Mouse (Mus musculus) hindbrain, embryonic 14.5 days (tissue): ENCODE measurements around the gene Ankrd34c. TPM values are rescaled to one million over a fixed set of nuclear protein-coding genes. Genes with fewer than 3 reads are reported as not detected.

Experiments used
- ATAC-seq: fragments of 200-750 bp; cut with Nextera tagmentation; 2 replicates; pipeline ENCODE4 v1.8.0; 2017; ENCODE audit warnings: moderate number of reproducible peaks, mild to moderate bottlenecking, moderate TSS enrichment, moderate library complexity; ENCODE audit not compliant: low FRiP score
- DNase-seq: peaks from one replicate; pipeline ENCODE4 v3.0.0-alpha.2; 2015; ENCODE audit warnings: low spot score
- H3K27ac ChIP-seq: fragments of 300-500 bp; sonication (generic); 2 replicates; pipeline ENCODE4 v1.5.1; 2014; ENCODE audit warnings: mild to moderate bottlenecking, moderate library complexity
- H3K27me3 ChIP-seq: fragments of 300-500 bp; sonication (generic); 2 replicates; pipeline ENCODE4 v1.6.1; 2014; ENCODE audit warnings: mild to moderate bottlenecking, low read length, mixed read lengths; ENCODE audit not compliant: control insufficient read depth, insufficient read depth
- H3K36me3 ChIP-seq: fragments of 300-500 bp; sonication (generic); replicated peaks from 2 replicates; pipeline ENCODE4 v1.6.1; 2014; ENCODE audit not compliant: control insufficient read depth, insufficient read depth
- H3K4me1 ChIP-seq: fragments of 300-500 bp; sonication (generic); replicated peaks from 2 replicates; pipeline ENCODE4 v1.6.1; 2014; ENCODE audit warnings: antibody characterized with exemption, low read length, mixed read lengths; ENCODE audit not compliant: control insufficient read depth, insufficient read depth
- H3K4me2 ChIP-seq: fragments of 300-500 bp; sonication (generic); replicated peaks from 2 replicates; pipeline ENCODE4 v1.6.1; 2014; ENCODE audit warnings: mild to moderate bottlenecking, moderate library complexity
- H3K4me3 ChIP-seq: fragments of 300-500 bp; sonication (generic); replicated peaks from 2 replicates; pipeline ENCODE4 v1.5.1; 2014; ENCODE audit warnings: mild to moderate bottlenecking, low read length
- H3K9ac ChIP-seq: fragments of 300-500 bp; sonication (generic); 2 replicates; pipeline ENCODE4 v1.6.1; 2014
- H3K9me3 ChIP-seq: fragments of 300-500 bp; sonication (generic); 2 replicates; pipeline ENCODE4 v1.6.1; 2016; ENCODE audit warnings: low read length; ENCODE audit not compliant: control insufficient read depth
- WGBS: fragments of 180-500 bp; shearing (Covaris S2); extraction: QIAGEN DNeasy Blood & Tissue Kit; methylation state at CpG from one replicate; pipeline ENCODE4 v1.1.7; 2014; 5-methylcytosine and 5-hydroxymethylcytosine counted together
- polyA plus RNA-seq: library from polyadenylated mRNA; unstranded; fragments of >200 nt; fragmentation: Nextera tagmentation; extraction: Ambion mirVana; gene quantifications from 2 replicates; pipeline ENCODE4 v1.2.1, GENCODE M21; 2014

Gene Ankrd34c
- polyA plus RNA-seq, 1 experiment from 2014 or later = 0.88 TPM

DNA sequence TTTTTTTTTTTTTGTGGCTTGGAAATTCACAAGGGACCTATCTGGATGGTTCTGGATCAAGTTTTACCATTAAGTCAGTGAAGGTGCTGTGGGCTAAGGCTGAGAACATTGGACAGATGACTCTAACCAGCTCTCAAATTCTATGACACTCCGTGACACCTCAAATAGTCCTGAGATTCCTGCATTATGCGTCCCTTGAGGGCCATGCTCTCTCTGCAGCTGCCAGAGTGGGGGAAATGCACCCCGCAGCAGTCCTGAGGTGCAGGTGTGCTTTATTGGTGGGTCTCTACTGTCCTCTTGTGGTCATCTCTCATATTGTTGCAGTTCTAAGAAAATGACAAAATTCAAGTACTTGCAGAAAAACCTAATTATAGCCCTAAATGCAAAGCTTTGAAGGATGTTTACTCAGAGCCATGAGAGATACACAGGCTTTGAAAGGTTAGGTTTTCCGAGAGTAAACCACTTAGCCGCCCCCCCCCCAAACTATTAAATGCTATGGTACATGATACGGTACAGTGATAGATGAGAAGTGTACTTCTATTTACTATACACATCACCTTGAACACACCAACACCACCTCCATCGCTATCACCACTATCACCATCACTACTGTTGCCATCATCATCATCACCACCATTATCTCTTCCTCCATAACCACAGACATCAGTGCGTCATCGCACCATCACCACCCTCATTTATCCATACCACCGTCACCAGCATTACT is 50.6 kb downstream of the Ankrd34c start:
- ATAC-seq (peak; percentile 71; the same call in 1 of the 2 replicates), DNase-seq (peak; percentile 80)
- no peaks in the 10 kb centered on the region for H3K4me1 ChIP-seq
- 57% methylated on average over 10 of the region's 10 CpGs for WGBS
- H3K36me3 ChIP-seq = no peaks in the 10 kb centered on the region
- H3K4me3 ChIP-seq = no peak overlapping the region
- no peaks in the 10 kb centered on the region for H3K27me3 ChIP-seq
- H3K9me3 ChIP-seq = no peaks in the 10 kb centered on the region
- no peak overlapping the region for H3K9ac ChIP-seq
- no peak overlapping the region for H3K27ac ChIP-seq
- H3K4me2 ChIP-seq = no peak overlapping the region

- Histone ChIP-seq H3K27ac (no peak overlapping the region), H3K27me3 (no peaks in the 10 kb centered on the region), H3K9ac (no peak overlapping the region), H3K9me3 (no peaks in the 10 kb centered on the region), H3K4me3 (no peak overlapping the region), H3K4me2 (no peak overlapping the region), H3K4me1 (no peaks in the 10 kb centered on the region), H3K36me3 (no peaks in the 10 kb centered on the region)
- DNase-seq = peak; percentile 43
- ATAC-seq = no peak
- WGBS = 75% methylated on average over 2 of the region's 2 CpGs
Measured at GRCm38 (mm10) chr9:89686262-89686661, 52.0 kb downstream of the Ankrd34c start.

DNA sequence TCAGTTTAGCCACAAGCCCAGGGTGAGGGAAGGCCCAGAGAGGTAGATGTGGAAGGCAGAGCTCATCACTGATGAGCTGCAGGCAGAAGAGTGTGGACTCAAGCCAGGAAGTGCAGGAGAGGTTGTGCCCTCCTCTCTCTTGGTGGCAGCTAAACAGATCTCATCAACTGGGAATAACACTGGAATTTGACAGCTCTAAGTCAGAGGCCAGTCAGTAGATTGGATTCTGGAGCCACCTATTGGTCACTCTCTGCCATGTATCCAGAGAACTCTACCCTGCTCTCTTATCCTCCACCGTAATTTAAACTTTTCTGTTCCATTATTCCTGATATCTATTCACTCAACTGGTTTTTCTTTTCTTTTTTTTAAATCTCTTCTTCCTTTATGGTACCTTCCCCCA is 59.3 kb downstream of the Ankrd34c start:
- 37% methylated on average over 1 of the region's 1 CpGs for WGBS
- H3K36me3 ChIP-seq = no peaks in the 10 kb centered on the region
- H3K4me2 ChIP-seq = no peak overlapping the region
- ATAC-seq (peak; percentile 76; the same call in 1 of the 2 replicates), DNase-seq (peak; percentile 61)
- no peak overlapping the region for H3K27ac ChIP-seq
- no peak overlapping the region for H3K4me3 ChIP-seq
- H3K9ac ChIP-seq = no peak overlapping the region
- H3K9me3 ChIP-seq = no peaks in the 10 kb centered on the region
- no peaks in the 10 kb centered on the region for H3K4me1 ChIP-seq
- H3K27me3 ChIP-seq = no peaks in the 10 kb centered on the region

Other genes with a start within 250 kb of the Ankrd34c start
- gene Minar1, start 115.3 kb downstream of the Ankrd34c start, polyA plus RNA-seq = 3.7 and 4.1 TPM in 2 replicates
- gene Tmed3, start 33.4 kb downstream of the Ankrd34c start, polyA plus RNA-seq = 58.7 and 60.3 TPM in 2 replicates
- 9.7 and 10.1 TPM in 2 replicates for gene Rasgrf1, start 171.4 kb upstream of the Ankrd34c start, polyA plus RNA-seq